Mouse (Mus musculus) liver, embryonic 12.5 days (tissue): ENCODE data around the gene Zbtb14. TPM values are rescaled to one million over a fixed set of nuclear protein-coding genes. Genes with fewer than 3 reads are reported as not detected.

Experiments
- ATAC-seq: fragments of 200-750 bp; cut with Nextera tagmentation; 2 replicates; pipeline ENCODE4 v1.8.0; 2017; ENCODE audit warnings: moderate number of reproducible peaks, mild to moderate bottlenecking, moderate library complexity
- H3K27ac ChIP-seq: fragments of 300-500 bp; sonication (generic); 2 replicates; pipeline ENCODE4 v1.5.1; 2016; ENCODE audit warnings: mild to moderate bottlenecking
- H3K27me3 ChIP-seq: fragments of 300-500 bp; sonication (generic); replicated peaks from 2 replicates; pipeline ENCODE4 v1.6.1; 2016; ENCODE audit warnings: mild to moderate bottlenecking, moderate library complexity
- H3K36me3 ChIP-seq: fragments of 300-500 bp; sonication (generic); 2 replicates; pipeline ENCODE4 v1.6.1; 2016; ENCODE audit warnings: mild to moderate bottlenecking, moderate library complexity
- H3K4me1 ChIP-seq: fragments of 300-500 bp; sonication (generic); 2 replicates; pipeline ENCODE4 v1.6.1; 2016
- H3K4me2 ChIP-seq: fragments of 300-500 bp; sonication (generic); 2 replicates; pipeline ENCODE4 v1.6.1; 2016; ENCODE audit warnings: mild to moderate bottlenecking, moderate library complexity
- H3K4me3 ChIP-seq: fragments of 300-500 bp; sonication (generic); 2 replicates; pipeline ENCODE4 v1.5.1; 2016; ENCODE audit warnings: mild to moderate bottlenecking, moderate library complexity
- H3K9ac ChIP-seq: fragments of 300-500 bp; sonication (generic); 2 replicates; pipeline ENCODE4 v1.6.1; 2016; ENCODE audit warnings: mild to moderate bottlenecking, moderate library complexity
- H3K9me3 ChIP-seq: fragments of 300-500 bp; sonication (generic); replicated peaks from 2 replicates; pipeline ENCODE4 v1.6.1; 2016; ENCODE audit warnings: mild to moderate bottlenecking, moderate library complexity
- WGBS: fragments of 180-500 bp; shearing (Covaris S2); methylation state at CpG from one replicate; pipeline ENCODE4 v1.1.7; 2016; ENCODE audit not compliant: insufficient replicate concordance; 5-methylcytosine and 5-hydroxymethylcytosine counted together
- polyA plus RNA-seq: library from polyadenylated mRNA; unstranded; fragments of >200 nt; fragmentation: Nextera tagmentation; extraction: Ambion mirVana; gene quantifications from 2 replicates; pipeline ENCODE4 v1.2.1, GENCODE M21; 2016

The Zbtb14 gene
- polyA plus RNA-seq, 1 experiment from 2014 or later: 14.1 TPM

- Histone ChIP-seq H3K4me1 (peaks cover 21% of the 10 kb centered on the region), H3K36me3 (0 out of 2 replicates have a peak, but pooled peaks cover 2% of the 10 kb centered on the region), H3K9me3 (no peaks in the 10 kb centered on the region), H3K4me3 (peak overlapping the region; percentile 96), H3K9ac (peak overlapping the region; percentile 89), H3K27me3 (no peaks in the 10 kb centered on the region), H3K4me2 (peak overlapping the region; percentile 84), H3K27ac (peak overlapping the region; percentile 89)
- ATAC-seq: no peak
Observed at GRCm38 (mm10) chr17:69416163-69416562, 33.3 kb downstream of the Zbtb14 start.

GRCm38 (mm10) chr17:69416920-69417661 lies 34.2 kb downstream of the Zbtb14 start:
- peak overlapping the region; percentile 89 for H3K9ac ChIP-seq
- under 1% methylated on average over 56 of the region's 56 CpGs for WGBS
- no peaks in the 10 kb centered on the region for H3K9me3 ChIP-seq
- H3K27ac ChIP-seq: peak overlapping the region; percentile 89
- ATAC-seq: peak; percentile 100
- H3K4me1 ChIP-seq: peaks cover 25% of the 10 kb centered on the region
- no peaks in the 10 kb centered on the region for H3K27me3 ChIP-seq
- 0 out of 2 replicates have a peak, but pooled peaks cover 2% of the 10 kb centered on the region for H3K36me3 ChIP-seq
- H3K4me2 ChIP-seq: peak overlapping the region; percentile 84
- H3K4me3 ChIP-seq: peak overlapping the region; percentile 96

- Histone ChIP-seq H3K9me3 (no peaks in the 10 kb centered on the region), H3K27me3 (no peaks in the 10 kb centered on the region), H3K27ac (peak overlapping the region; percentile 89), H3K4me3 (peak overlapping the region; percentile 96), H3K4me2 (peak overlapping the region; percentile 84), H3K4me1 (peaks cover 30% of the 10 kb centered on the region), H3K9ac (peak overlapping the region; percentile 89), H3K36me3 (0 out of 2 replicates have a peak, but pooled peaks cover 2% of the 10 kb centered on the region)
- 3% methylated on average over 26 of the region's 26 CpGs for WGBS
- ATAC-seq: peak; percentile 39
Observed at GRCm38 (mm10) chr17:69417724-69418373, 35.0 kb downstream of the Zbtb14 start.

GRCm38 (mm10) chr17:69421592-69421991 lies 38.7 kb downstream of the Zbtb14 start:
- WGBS: 8% methylated on average over 1 of the region's 1 CpGs
- 0 out of 2 replicates have a peak, but pooled peaks cover 2% of the 10 kb centered on the region for H3K36me3 ChIP-seq
- no peaks in the 10 kb centered on the region for H3K27me3 ChIP-seq
- H3K9me3 ChIP-seq: no peaks in the 10 kb centered on the region
- no peak overlapping the region for H3K27ac ChIP-seq
- no peak overlapping the region for H3K9ac ChIP-seq
- H3K4me2 ChIP-seq: no peak overlapping the region
- H3K4me1 ChIP-seq: peaks cover 19% of the 10 kb centered on the region
- H3K4me3 ChIP-seq: no peak overlapping the region
- no peak for ATAC-seq

- H3K4me3 ChIP-seq: no peak overlapping the region
- H3K27ac ChIP-seq: no peak overlapping the region
- H3K4me2 ChIP-seq: no peak overlapping the region
- H3K27me3 ChIP-seq: peaks cover 56% of the 10 kb centered on the region
- ATAC-seq: no peak
- H3K4me1 ChIP-seq: peaks cover 14% of the 10 kb centered on the region; the same call in 1 of the 2 replicates
- H3K9me3 ChIP-seq: no peaks in the 10 kb centered on the region
- WGBS: 56% methylated on average over 5 of the region's 5 CpGs
- no peak overlapping the region for H3K9ac ChIP-seq
- H3K36me3 ChIP-seq: no peaks in the 10 kb centered on the region
Observed at GRCm38 (mm10) chr17:69437836-69438235, 55.0 kb downstream of the Zbtb14 start.

GRCm38 (mm10) chr17:69438486-69438885 lies 55.6 kb downstream of the Zbtb14 start:
- no peak overlapping the region for H3K27ac ChIP-seq
- no peak overlapping the region for H3K9ac ChIP-seq
- H3K4me3 ChIP-seq: no peak overlapping the region
- H3K4me2 ChIP-seq: peak overlapping the region; percentile 61
- WGBS: 34% methylated on average over 14 of the region's 14 CpGs
- peaks cover 56% of the 10 kb centered on the region for H3K27me3 ChIP-seq
- no peak for ATAC-seq
- peaks cover 14% of the 10 kb centered on the region; the same call in 1 of the 2 replicates for H3K4me1 ChIP-seq
- no peaks in the 10 kb centered on the region for H3K9me3 ChIP-seq
- H3K36me3 ChIP-seq: no peaks in the 10 kb centered on the region

GRCm38 (mm10) chr17:69438990-69439491 lies 56.2 kb downstream of the Zbtb14 start, which contains the start of gene Akain1:
Gene Akain1, plus strand, starts transcription at chr17:69439326.
- Histone ChIP-seq H3K4me3 (peak within 1 kb of the TSS; percentile 29), H3K36me3 (no peaks in the 10 kb centered on the region), H3K27ac (no peak within 1 kb of the TSS), H3K27me3 (peaks cover 56% of the 10 kb centered on the region), H3K4me2 (peak within 1 kb of the TSS; percentile 61), H3K9me3 (no peaks in the 10 kb centered on the region), H3K4me1 (peaks cover 14% of the 10 kb centered on the region; the same call in 1 of the 2 replicates), H3K9ac (no peak within 1 kb of the TSS)
- ATAC-seq: peak; percentile 81; the same call in 1 of the 2 replicates
- WGBS: under 1% methylated on average over 30 of the region's 44 CpGs

GRCm38 (mm10) chr17:69439571-69440480 lies 57.0 kb downstream of the Zbtb14 start:
- no peak overlapping the region for H3K9ac ChIP-seq
- 2% methylated on average over 51 of the region's 52 CpGs for WGBS
- peaks cover 56% of the 10 kb centered on the region for H3K27me3 ChIP-seq
- ATAC-seq: no peak
- no peaks in the 10 kb centered on the region for H3K36me3 ChIP-seq
- H3K9me3 ChIP-seq: no peaks in the 10 kb centered on the region
- H3K4me1 ChIP-seq: peaks cover 14% of the 10 kb centered on the region; the same call in 1 of the 2 replicates
- H3K27ac ChIP-seq: no peak overlapping the region
- H3K4me2 ChIP-seq: peak overlapping the region; percentile 61
- peak overlapping the region; percentile 29 for H3K4me3 ChIP-seq

Other genes with a start within 250 kb of the Zbtb14 start
- gene Akain1, start 56.3 kb downstream of the Zbtb14 start, polyA plus RNA-seq: not detected in 2 replicates